Mouse (Mus musculus): ENCODE data around the gene Lpar5. TPM values are rescaled to one million over a fixed set of nuclear protein-coding genes. Genes with fewer than 3 reads are reported as not detected.
"Not testable (repeated sequence)": the region's sequence is repeated elsewhere in the genome, so short reads cannot be mapped to it uniquely, and the experiment has no call there.

Gene Lpar5
- polyA plus RNA-seq, 1 experiment = not detected

DNA sequence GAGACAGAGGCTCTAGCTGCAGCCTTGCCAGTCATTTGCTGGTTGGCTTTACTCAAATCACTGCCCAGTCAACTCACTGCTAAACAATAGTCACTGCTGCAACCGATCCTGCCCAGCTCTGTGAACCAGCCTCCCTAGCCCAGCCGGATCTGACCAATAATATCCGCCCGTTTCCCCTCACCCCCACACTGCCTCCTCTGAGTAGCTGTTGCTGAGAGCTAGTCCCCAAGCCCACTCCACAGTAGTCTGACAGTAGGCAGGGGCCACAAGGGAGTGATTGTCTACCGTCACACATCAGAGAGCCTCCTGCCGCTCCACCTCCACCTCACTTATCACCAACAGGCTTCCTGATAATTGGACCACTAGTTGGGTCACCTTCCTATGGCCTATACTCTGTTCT lies 6.2 kb upstream of the Lpar5 start:
- no peaks in the 10 kb centered on the region for H3K36me3 ChIP-seq (ENCODE audit: control insufficient read depth, insufficient read depth)

DNA sequence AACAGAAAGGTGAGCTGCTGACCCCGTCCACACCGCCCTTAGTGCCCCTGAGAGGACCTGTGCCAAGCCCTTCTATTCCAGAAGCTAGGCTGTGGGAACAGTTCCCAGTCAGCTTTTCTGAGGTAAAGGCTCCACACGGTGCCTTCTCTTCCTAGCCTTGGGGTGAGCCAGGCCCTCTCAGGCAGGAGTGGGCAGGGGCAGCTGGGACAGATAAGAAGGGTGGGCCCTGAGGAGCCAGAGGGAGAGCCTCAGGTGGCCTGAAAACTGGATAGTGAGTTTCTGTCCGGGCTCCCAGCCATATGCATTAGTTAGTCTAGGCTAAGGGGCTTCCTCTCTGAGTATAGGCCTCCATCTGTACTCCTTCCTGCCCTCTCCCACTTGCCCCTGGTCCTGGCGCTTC lies 5.2 kb upstream of the Lpar5 start:
- no peak overlapping the region for H3ac ChIP-seq (ENCODE audit: control insufficient read depth, insufficient read length, low read depth)
- TF ChIP-seq CEBPB (IDR thresholded peaks at IDR 0.05; ENCODE audit: low read depth) = no peak
- TF ChIP-seq MYOG (IDR thresholded peaks at IDR 0.05; ENCODE audit: control insufficient read depth, extremely low read depth, insufficient read length) = no peak
- no peaks in the 10 kb centered on the region for H3K79me3 ChIP-seq (ENCODE audit: low read depth)
- no peaks in the 10 kb centered on the region for H3K36me3 ChIP-seq (ENCODE audit: control insufficient read depth, insufficient read depth)
- H3K27me3 ChIP-seq (ENCODE audit: control insufficient read depth, insufficient read depth, insufficient read length) = peaks cover 25% of the 10 kb centered on the region
- H3K4me3 ChIP-seq (ENCODE audit: insufficient read depth, poor library complexity, severe bottlenecking) = no peak overlapping the region
- H3K79me2 ChIP-seq (ENCODE audit: control insufficient read depth, insufficient read depth) = no peaks in the 10 kb centered on the region

More for the DNA sequence above, 6.2 kb upstream of the Lpar5 start:
- no peak for TF ChIP-seq USF1 (IDR thresholded peaks at IDR 0.05; ENCODE audit: low read depth)
- TF ChIP-seq FOSL1 (IDR thresholded peaks at IDR 0.05; ENCODE audit: insufficient read depth, low read length, poor library complexity, severe bottlenecking) = no peak
- no peak for TF ChIP-seq MYOG (IDR thresholded peaks at IDR 0.05; ENCODE audit: control insufficient read depth, extremely low read depth, insufficient read length)
- peaks cover 23% of the 10 kb centered on the region for H3K27me3 ChIP-seq (ENCODE audit: control insufficient read depth, insufficient read depth, insufficient read length)
- H3K79me3 ChIP-seq (ENCODE audit: low read depth) = no peaks in the 10 kb centered on the region
- no peak overlapping the region for H3K4me3 ChIP-seq (ENCODE audit: insufficient read depth, poor library complexity, severe bottlenecking)
- H3ac ChIP-seq (ENCODE audit: control insufficient read depth, insufficient read length, low read depth) = no peak overlapping the region
- no peaks in the 10 kb centered on the region for H3K79me2 ChIP-seq (ENCODE audit: control insufficient read depth, insufficient read depth)

DNA sequence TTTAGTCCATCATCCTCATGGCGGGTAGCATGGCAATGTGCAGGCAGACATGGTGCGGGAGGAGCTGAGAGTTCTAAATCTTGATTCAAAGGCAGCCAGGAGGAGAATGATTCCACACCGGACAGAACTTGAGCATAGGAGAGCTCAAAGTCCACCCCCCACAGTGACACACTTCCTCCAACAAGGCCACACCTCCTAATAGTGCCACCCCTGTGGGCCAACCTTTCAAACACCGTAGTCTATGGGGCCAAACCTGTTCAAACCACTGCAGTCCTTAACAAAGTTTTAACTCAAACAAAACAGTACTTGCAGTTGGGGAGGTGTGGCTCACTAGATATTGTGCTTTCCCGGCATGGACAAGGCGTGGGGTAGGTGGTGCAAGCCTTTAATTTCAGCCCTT lies 3.8 kb upstream of the Lpar5 start:
- Histone ChIP-seq H3K27me3 (ENCODE audit: control insufficient read depth, insufficient read depth, insufficient read length) (peaks cover 38% of the 10 kb centered on the region), H3K79me3 (ENCODE audit: low read depth) (no peaks in the 10 kb centered on the region), H3K4me3 (ENCODE audit: insufficient read depth, poor library complexity, severe bottlenecking) (no peak overlapping the region), H3ac (ENCODE audit: control insufficient read depth, insufficient read length, low read depth) (no peak overlapping the region), H3K79me2 (ENCODE audit: control insufficient read depth, insufficient read depth) (no peaks in the 10 kb centered on the region), H3K36me3 (ENCODE audit: control insufficient read depth, insufficient read depth) (no peaks in the 10 kb centered on the region)
- TF ChIP-seq MYOD1 (IDR thresholded peaks at IDR 0.05; ENCODE audit: control insufficient read depth, insufficient read length, low read depth) (no peak), FOSL1 (IDR thresholded peaks at IDR 0.05; ENCODE audit: insufficient read depth, low read length, poor library complexity, severe bottlenecking) (no peak), MYOG (IDR thresholded peaks at IDR 0.05; ENCODE audit: control insufficient read depth, extremely low read depth, insufficient read length) (no peak), MAX (IDR thresholded peaks at IDR 0.05) (no peak), USF1 (IDR thresholded peaks at IDR 0.05; ENCODE audit: low read depth) (no peak), CEBPB (IDR thresholded peaks at IDR 0.05; ENCODE audit: low read depth) (no peak), CTCF (IDR thresholded peaks at IDR 0.05; ENCODE audit: control insufficient read depth, insufficient read depth, insufficient read length) (no peak)

DNA sequence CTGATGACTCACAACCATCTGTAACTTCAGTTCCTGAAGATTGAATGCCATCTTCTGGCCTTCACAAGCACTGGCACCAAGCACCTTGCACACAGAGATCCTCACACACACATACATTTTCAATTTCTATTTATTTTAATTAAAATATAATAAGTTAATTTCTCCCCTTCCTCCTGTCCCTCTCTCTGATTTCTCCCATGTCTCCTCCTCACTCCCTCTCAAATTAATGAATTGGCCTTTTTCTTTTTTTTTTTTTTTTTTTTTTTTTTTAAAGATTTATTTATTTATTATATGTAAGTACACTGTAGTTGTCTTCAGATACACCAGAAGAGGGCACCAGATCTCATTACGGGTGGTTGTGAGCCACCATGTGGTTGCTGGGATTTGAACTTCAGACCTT lies 2.5 kb upstream of the Lpar5 start:
- not testable (repeated sequence) for H3ac ChIP-seq (ENCODE audit: control insufficient read depth, insufficient read length, low read depth); H3K79me2 ChIP-seq (ENCODE audit: control insufficient read depth, insufficient read depth); H3K4me3 ChIP-seq (ENCODE audit: insufficient read depth, poor library complexity, severe bottlenecking); H3K79me3 ChIP-seq (ENCODE audit: low read depth); H3K36me3 ChIP-seq (ENCODE audit: control insufficient read depth, insufficient read depth)
- H3K27me3 ChIP-seq (ENCODE audit: control insufficient read depth, insufficient read depth, insufficient read length) = peaks cover 45% of the 10 kb centered on the region

DNA sequence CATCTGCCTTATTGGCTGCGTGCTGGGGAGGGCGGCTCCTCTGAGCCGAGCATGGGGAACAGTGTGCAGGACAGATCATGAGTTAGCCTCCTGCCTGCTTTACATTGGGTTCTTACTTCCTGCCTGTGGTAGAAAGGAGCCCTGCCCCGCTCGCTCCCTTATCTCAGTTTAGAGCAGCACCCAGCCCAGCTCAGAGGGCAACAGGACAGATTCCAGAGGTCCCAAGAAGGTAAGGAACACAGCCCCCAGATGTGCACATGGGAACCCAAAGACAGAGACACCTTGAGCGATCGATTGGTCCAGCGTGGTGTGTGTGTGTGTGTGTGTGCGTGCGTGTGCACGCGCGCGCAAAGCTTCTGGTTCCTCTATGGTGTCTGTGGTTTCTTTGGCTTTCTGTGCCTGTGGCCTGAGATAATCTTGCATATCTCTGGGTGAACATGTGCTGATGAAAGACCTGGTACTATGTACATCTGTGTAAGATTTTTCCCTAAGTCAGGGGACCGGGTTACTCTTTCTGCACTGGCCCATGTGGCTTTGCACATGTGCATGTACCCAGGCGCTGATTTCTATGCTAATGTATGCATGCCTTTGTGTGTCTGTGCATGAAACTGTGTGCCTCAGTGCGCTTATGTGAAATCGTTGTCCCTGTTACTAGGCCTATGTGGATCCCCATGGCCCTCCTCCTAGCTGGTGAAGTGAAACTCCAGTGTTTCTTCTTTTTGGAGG lies 3.6 kb downstream of the Lpar5 start:
- no peaks in the 10 kb centered on the region for H3K79me3 ChIP-seq (ENCODE audit: low read depth)
- no peak overlapping the region for H3K4me3 ChIP-seq (ENCODE audit: insufficient read depth, poor library complexity, severe bottlenecking)
- no peaks in the 10 kb centered on the region for H3K36me3 ChIP-seq (ENCODE audit: control insufficient read depth, insufficient read depth)
- H3K79me2 ChIP-seq (ENCODE audit: control insufficient read depth, insufficient read depth) = no peaks in the 10 kb centered on the region
- H3ac ChIP-seq (ENCODE audit: control insufficient read depth, insufficient read length, low read depth) = no peak overlapping the region
- no peak for TF ChIP-seq USF1 (IDR thresholded peaks at IDR 0.05; ENCODE audit: low read depth)
- no peak for TF ChIP-seq CEBPB (IDR thresholded peaks at IDR 0.05; ENCODE audit: low read depth)
- no peak for TF ChIP-seq MYOG (IDR thresholded peaks at IDR 0.05; ENCODE audit: control insufficient read depth, extremely low read depth, insufficient read length)
- TF ChIP-seq MYOD1 (IDR thresholded peaks at IDR 0.05; ENCODE audit: control insufficient read depth, insufficient read length, low read depth) = no peak
- no peak for TF ChIP-seq FOSL1 (IDR thresholded peaks at IDR 0.05; ENCODE audit: insufficient read depth, low read length, poor library complexity, severe bottlenecking)
- no peak for TF ChIP-seq MAX (IDR thresholded peaks at IDR 0.05)
- no peak for TF ChIP-seq CTCF (IDR thresholded peaks at IDR 0.05; ENCODE audit: control insufficient read depth, insufficient read depth, insufficient read length)
- peaks cover 49% of the 10 kb centered on the region for H3K27me3 ChIP-seq (ENCODE audit: control insufficient read depth, insufficient read depth, insufficient read length)

DNA sequence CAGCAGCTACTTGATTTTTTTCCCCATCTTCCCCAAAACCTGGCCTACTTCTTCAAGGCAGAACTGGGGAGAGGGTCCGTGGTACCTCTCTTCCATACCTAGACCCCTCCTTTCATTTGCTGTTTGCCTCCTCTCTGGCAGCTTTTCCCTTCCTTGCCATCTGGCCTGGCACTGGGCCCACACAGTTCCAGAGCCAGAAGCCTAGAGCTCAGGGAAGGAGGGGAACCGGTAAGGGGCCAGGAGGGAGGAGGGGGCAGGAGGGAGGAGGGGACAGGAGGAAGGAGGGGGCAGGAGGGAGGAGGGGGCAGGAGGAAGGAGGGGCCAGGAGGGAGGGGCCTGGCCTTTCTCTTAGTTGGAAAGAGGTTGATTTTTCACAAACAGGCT lies 4.2 kb downstream of the Lpar5 start:
- Histone ChIP-seq H3K79me2 (ENCODE audit: control insufficient read depth, insufficient read depth) (no peaks in the 10 kb centered on the region), H3K4me3 (ENCODE audit: insufficient read depth, poor library complexity, severe bottlenecking) (no peak overlapping the region), H3K36me3 (ENCODE audit: control insufficient read depth, insufficient read depth) (no peaks in the 10 kb centered on the region), H3ac (ENCODE audit: control insufficient read depth, insufficient read length, low read depth) (no peak overlapping the region), H3K79me3 (ENCODE audit: low read depth) (no peaks in the 10 kb centered on the region), H3K27me3 (ENCODE audit: control insufficient read depth, insufficient read depth, insufficient read length) (peaks cover 51% of the 10 kb centered on the region)
- TF ChIP-seq MAX (IDR thresholded peaks at IDR 0.05) (no peak), CTCF (IDR thresholded peaks at IDR 0.05; ENCODE audit: control insufficient read depth, insufficient read depth, insufficient read length) (no peak), MYOG (IDR thresholded peaks at IDR 0.05; ENCODE audit: control insufficient read depth, extremely low read depth, insufficient read length) (no peak), CEBPB (IDR thresholded peaks at IDR 0.05; ENCODE audit: low read depth) (no peak), MYOD1 (IDR thresholded peaks at IDR 0.05; ENCODE audit: control insufficient read depth, insufficient read length, low read depth) (no peak), FOSL1 (IDR thresholded peaks at IDR 0.05; ENCODE audit: insufficient read depth, low read length, poor library complexity, severe bottlenecking) (no peak), USF1 (IDR thresholded peaks at IDR 0.05; ENCODE audit: low read depth) (no peak)
